Mouse (Mus musculus) MN1 (cell line): ENCODE measurements around the gene Gramd2.

ENCODE experiments used
- DNase-seq: peaks from one replicate; pipeline ENCODE4 v3.0.0-alpha.2; 2016; ENCODE audit warnings: low spot score

The Gramd2 gene

DNA sequence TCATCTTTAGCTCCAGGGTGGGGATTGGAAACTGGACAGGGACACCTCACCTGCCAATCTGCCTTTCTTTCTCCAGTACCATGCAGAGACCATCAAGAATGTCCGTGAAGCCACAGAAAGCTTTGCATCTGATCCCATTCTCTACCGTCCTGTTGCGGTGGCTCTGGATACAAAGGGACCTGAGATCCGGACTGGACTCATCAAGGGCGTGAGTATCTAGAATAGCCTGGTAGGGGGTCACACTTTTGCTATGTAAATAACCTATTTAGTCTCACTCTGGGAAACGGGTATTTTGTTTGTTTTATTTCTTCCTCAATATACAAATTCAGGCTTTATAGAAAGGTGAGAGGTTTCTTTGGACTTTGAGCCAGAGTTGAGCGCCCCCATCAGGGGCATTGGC, 11.5 kb upstream of the Gramd2 start:
- DNase-seq, result no peak

DNA sequence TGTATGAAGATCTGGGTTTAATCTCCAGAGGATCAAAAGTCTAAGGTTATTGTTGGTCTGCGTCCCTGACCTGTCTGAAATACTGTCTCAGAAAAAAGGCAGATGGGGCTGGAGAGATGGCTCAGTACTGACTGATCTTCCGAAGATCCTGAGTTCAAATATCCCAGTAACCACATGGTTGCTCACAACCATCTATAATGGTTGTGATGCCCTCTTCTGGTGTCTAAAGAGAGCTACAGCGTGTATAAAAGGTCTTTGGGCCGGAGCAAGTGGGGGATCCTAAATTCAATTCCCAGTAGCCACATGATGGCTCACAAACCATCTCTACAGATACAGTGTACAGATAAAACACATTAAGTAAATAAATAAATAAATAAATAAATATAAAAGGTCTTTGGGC, 10.8 kb upstream of the Gramd2 start:
- DNase-seq, result no peak

DNA sequence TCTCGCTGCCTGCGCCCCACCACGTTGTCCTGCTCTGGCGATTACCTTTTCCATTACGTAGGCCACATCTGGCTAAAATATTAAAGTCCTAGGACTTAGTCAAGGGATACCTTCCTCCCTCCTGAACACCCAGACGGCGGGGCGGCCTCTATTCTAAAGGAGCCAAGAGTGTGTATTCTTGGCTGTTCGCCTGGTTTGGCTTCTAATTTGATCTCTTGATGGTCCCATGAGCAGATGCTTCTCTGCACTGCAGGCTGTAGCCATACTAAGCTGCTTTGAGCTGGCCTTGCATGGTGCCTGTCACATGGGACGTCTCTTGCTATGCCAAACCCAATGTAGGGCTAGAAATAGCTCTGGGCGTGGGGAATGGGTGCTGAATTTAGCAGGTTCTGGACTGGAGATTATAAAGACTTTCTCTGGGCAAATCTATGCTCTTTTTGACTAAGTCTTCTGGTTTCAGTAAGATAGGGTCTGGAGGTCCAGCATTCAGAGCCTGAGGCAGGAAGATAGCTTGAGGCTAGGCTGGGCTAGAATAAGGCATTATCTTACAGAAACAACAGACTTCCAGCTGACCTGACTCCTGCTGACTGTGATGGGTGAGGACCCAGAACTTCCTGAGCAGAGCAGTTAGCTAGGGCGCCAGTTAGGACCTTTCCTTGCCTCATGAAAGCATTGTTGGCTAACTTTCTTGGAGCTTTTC, 7.6 kb upstream of the Gramd2 start:
- peak; percentile 77 for DNase-seq

DNA sequence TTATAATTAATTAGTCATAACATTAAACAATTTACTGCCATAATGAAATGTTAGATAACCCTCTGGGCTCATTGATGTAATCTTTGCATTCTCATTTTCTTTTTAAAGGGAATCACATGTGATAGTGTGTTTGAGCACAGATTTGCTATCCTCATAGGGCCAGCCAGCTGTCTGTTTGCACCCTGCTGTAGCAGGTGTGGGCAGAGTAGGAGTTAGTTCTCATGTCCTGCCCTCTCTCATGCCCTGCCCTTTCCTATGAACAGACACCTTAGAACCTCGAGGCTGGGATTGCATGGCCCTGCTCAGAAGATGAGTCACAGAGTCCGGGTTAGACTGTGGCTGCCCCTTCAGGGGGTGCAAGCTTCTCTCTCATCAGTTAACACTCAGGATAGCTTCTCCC, 6.5 kb upstream of the Gramd2 start:
- DNase-seq, result no peak

DNA sequence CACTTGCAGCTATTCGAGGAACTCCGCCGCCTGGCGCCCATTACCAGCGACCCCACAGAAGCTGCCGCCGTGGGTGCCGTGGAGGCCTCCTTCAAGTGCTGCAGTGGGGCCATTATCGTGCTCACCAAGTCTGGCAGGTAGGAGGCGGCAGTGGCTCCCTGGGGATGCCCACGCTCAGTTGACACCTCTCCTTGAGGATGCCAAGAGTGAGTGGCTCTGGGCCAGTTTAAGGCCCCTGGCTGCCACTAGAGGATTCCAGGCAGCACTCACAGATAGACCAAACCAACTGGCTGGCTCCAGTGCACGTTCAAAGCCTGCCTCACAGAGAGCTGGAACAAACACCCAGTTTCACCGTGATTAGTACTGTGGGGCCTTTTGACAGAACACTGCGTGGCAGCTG, 4.3 kb upstream of the Gramd2 start:
- no peak for DNase-seq

DNA sequence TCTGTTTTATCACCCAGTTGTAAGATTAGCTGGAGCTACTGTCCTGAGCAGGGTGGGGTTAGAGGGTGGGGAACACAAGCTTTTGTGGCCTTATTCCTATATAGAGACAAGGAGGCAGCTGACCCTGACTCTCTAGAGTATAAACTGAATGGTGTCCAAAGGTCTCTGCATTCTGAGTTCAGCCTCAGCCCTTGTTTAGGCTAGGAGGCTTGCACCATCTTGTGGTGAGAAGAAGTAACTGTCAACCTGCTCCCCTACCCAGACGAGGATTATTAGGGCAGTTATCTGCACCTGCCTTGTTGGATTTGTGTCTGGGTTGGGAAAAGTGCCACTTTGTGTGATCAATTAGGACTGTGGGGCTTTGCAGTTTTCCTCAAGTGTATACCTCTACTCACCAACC, 1.6 kb upstream of the Gramd2 start:
- peak; percentile 70 for DNase-seq

DNA sequence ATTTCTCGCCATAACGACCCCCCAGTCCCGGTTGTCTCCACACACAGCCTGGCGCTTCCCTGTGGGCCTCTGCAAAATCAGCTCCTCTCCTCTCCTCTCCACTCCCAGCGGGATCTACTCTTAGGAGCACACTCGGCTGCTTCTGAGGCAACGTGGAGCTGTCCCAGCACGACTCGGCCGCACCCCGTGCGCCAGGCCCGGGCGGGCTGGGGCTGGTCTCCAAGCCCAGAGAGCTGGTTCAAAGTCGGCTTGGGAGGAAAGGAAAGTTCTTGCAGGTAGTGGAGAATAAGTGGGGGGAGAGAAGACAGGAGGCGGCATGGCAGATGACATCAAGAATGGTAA, 561 bp downstream of the Gramd2 start:
- no peak for DNase-seq

DNA sequence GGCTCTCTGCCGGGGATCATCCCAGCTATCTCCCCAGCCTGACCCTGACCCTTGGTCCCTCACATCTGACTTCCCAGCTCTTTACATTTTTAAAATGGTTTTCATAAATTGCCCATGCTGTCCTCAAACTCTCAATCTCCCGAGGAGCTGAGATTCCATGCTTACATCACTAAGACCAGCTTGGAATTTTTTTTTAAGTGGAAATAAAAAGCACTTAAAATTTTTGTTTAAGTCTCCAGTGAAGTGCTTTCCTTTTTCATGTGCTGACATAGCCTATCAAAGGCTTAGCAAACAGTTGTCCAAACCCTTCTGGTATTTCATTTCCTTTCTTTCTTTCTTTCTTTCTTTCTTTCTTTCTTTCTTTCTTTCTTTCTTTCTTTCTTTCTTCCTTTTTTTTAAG, 4.1 kb downstream of the Gramd2 start:
- no peak for DNase-seq

DNA sequence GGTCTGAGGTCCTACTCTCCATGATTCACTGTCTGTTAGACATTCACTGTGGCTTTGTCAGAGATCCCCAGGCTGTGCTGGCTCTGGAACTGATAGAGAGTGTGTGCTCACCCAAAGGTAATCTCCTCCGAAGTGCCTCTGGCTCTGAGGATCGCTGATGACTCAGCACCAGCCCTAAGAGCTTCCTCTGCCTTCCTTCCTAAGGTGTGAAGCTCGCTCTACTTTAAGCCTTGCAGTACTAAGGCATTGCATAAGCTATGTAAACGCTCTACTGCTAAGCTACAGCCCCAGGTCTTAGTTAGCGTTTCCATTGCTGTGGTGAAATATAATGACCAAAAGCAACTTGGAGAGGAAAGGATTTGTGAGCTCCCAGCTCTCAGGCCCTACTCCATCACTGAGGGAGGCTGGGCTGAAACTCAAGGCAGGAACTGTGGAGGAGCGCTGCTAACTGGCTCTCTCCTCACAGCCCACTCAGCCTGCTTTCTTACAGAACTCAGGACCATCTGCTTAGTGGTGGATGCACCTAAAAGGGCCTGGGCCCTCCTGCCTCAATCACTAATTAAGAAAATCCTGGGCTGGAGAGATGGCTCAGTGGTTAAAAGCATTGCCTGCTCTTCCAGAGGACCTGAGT, 7.6 kb downstream of the Gramd2 start:
- peak; percentile 56 for DNase-seq

DNA sequence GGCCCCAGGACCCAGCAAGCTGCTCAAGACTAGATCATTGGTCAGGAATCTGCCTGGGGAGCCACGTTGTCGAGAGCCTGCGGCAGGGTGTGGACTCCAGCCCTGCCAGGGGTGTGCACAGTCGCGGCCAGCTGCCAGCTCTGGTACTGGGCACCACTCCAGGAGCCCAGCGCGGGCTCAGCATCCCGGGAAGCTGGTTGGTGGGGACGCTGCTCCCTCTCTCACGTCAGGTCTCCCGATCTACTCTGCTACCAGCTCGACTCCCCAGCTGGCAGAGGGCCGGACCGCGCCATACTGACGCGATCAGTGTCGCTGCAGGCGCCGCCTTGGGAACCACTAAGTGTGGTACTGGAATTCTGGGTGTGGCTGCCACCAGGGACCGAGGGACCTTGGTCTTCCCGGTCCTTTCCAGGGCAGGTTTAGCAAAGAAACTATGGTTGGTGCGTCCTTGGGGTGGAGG, 11.7 kb downstream of the Gramd2 start:
- peak; percentile 95 for DNase-seq

DNA sequence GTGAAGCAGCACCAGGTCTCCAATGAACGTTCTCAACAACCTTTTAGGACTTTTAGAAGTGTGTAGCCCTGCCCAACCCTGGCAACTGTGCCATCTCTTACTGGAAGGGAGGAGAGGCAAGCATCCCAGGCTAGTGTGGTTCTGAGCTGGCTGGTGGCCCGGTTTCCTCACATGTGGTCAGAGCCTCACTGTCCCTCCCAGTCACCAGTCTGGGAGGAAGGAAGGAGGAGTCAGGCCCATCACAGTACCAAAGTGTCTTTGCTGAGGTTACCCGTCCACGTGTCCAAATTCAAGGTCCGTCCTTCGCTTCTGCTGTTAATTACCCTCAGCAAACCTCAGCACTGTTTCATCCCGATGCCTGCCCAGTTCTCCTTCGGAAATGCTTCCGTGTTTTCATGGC, 12.2 kb downstream of the Gramd2 start:
- peak; percentile 86 for DNase-seq

DNA sequence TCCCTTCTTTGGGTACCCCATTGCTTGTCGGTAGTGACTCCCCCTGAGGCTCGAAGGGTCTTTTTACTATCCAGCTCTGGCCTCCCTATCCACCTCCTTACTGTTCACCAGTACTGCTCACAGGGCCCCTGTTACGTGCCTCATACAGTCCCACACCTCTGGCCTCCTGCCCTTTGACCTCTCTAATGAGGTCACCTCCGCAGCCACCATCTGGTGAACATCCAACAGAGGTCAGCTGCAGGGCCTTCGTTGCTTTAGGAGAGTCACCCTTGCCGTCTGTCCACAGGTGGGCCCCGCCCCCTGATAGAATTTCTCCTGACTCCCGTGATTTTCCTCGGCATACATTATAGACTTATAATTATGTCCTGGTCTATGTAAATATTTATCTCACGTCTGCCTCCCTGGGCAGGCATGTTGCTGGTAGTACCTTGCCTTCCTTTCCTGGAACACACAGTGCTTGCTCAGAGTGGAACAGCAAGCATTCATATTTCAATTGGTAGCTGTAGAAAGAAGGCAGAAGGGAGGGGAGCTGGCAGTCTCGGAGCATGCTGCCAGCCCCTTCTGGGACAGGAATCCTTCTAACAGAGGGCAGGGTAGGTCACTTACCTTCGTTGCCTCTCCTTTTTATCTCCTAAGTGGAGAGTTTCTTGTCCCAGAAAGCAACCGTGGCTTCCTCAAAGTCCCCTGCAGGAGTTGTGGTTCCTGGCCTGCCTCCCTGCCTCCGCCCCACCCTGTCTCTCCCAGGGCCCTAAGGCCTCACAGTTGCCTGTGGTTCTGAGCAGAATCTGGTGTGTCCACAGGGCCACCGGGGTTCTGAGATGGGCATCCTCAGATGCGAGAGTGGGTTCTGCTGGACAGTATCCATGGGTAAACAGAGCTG, 14.9 kb downstream of the Gramd2 start:
- DNase-seq, result no peak

DNA sequence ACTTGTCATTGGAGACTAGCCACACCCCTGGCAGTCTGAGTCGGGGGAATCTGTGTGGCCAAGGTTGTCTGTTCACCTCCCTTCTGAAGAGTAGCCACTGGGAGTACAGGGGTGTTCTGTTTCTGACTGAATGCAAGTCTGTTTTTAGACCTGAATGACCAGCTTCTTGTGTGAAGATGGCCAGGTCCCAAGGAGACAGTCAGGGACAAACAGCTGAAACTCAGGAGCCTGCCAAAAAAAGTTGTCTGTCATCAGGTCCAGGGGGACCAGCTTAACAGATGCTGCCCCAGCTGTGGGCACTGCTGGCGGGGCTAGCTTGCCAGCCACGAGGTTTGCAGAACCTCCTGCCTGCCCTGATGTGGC, 15.5 kb downstream of the Gramd2 start:
- DNase-seq, result peak; percentile 70

DNA sequence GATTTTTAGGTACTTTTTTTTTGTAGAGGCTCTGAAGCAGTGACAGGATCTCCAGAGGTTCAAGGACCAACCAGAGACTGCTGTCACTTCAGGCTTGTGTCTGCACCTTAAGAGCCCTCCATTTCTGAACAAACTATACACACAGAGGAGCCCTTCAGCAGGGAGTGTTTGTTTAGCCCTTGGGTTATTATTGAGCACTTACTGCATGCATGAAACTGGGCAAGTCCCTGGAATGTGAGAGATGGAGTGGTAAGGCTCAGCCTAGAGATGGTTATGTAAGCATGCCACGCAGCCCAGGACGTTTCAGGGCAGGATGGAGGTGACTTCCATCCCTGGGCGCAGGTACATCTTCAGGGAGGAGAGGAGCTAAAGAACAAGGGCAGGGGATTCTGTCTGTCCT, 16.4 kb downstream of the Gramd2 start:
- no peak for DNase-seq

DNA sequence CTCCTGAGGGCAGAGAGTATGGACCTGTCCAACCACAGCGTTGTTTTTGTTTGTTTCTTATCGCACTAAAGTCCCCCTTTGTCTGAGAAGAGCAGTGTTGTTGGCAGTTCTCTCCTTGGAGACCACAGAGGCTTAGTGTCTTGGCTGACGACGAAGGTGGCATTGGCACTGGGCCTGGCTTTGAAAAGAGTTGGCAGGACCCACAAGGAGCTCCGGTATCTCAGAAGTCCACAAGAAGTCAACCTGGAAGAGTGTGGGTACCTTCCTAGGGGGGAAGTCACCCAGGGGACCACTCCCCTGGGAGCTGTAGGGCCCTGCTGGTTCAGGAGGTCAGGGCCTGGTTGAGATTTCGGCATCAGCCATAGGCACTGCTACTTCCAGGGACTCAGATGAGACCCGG, 21.1 kb downstream of the Gramd2 start:
- DNase-seq, result no peak

DNA sequence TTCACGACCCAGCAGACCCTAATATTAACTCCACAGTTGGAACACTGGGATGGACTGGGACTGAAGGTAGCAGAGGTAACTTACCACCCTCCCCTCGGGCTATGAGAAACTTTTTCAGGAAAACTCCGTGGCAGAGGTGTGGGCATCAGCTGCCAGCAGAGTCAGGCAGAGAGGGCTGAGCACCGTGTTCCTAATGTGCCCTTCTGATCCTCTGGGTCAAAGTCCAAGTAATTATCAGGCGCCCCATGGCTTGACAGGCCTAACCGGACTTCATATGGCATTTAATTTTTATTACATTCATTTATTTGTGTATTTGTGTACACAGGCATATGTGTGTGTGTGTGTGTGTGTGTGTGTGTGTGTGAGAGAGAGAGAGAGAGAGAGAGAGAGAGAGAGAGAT, 23.2 kb downstream of the Gramd2 start:
- DNase-seq, result no peak

DNA sequence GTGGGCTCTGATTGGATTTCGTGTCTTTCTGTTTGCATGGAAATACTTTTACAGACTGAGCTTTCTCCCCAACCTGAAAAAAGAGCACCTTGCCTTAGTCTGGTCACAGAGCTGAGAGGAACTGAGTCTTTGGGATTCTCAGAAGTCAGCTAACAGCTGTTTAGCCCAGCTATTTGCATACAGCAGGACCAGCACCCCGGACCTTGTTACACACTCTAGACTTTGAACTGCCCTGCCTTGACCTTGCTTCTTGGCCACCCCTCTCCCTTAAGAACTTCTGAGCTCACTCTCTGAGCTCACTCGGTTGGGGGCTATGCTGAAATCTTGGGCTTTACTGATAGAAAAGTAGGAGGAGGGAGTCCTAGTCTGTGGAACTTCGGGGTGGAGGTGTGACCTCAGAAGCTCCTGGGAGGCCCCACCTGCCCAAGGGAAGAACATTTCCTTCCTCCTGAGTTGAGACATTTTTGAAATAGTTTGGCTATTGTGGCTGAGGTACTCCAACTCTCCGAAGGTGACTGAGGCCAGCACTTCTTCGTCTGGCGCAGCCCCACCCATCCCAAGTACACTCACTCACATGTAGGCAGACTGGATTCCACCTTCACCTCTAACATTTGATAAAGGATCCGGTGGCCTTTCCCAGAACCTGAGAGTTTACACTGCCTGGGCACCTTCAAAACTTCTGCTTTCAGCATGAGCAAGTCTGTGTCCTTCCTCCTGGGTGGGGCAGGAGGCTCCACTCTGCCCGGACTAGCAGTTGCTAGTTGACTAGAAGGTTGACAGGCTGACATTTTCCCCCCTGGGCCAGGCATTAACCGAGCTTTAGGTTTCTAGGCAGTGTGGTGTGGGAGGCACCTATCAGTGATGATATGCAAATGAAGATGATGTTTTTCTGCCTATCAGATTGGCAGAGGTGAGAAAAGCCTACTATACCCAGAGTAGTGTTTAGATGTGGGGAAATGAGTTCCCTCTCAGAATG, 27.2 kb downstream of the Gramd2 start:
- DNase-seq, result no peak

DNA sequence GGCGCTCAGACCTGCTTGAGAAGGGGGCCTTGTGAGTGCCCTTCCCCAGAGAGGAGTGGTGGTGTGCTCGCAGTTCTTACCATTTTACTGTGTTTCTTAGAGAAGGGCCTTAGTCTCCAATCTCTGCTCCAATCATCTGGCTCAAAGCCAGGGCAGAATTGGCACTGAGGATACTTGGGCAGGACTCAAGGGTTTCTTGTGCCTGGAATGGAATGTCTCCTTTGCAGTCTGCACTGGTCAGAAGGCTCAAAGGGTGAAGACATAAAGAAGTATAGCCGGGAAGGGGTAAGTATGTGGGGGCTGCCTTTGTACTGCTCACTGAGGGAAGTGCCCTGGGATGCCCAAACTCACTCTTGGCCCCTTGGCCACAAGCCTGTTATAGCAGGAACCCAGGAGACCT, 29.3 kb downstream of the Gramd2 start:
- DNase-seq, result peak; percentile 42

DNA sequence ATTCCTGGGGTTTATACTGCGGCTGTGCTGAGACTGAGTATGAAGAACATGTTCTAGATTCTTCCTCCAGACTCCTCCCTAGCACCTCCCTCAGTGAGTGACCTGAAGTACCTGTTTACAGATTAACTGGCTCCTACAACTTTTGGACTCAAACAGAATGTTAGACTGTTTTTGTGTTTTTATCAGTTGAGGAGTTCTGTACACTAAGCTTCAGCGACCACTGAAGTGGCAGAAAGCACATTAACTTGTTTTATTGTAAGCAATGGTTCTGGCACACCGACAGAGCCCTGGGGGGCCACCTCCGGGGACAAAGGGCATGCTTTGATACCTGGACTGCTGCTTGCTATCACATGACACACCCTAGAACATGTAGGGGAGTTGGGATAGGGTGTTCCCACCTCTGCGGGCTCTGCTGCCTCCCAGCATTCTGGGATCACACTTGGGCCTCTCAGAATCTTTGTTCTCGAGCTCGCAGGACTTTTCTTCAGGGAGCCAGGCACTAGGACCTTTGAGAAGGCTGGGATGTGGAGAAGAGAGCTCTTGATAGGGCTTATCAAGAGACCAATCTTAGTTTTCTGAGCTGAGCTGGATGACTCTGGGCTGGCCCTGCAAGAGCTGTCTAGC, 36.4 kb downstream of the Gramd2 start:
- DNase-seq, result no peak

DNA sequence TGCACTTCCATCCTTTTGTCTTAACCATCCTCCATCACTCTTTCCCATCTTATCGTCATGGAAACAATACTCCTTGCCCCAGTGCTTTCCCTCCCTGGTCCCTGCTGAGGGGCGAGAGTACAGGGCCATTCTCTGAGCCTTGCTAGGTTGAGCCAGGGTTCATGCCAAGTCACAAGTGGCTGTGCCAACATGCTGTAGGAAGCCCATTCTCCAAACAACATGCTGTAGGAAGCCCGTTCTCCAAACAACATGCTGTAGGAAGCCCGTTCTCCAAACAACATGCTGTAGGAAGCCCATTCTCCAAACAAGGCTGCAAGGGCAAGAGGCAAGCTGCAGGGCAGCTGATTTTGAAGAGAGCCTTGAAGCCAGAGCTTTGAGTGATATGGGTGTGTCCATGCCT, 38.3 kb downstream of the Gramd2 start:
- no peak for DNase-seq

DNA sequence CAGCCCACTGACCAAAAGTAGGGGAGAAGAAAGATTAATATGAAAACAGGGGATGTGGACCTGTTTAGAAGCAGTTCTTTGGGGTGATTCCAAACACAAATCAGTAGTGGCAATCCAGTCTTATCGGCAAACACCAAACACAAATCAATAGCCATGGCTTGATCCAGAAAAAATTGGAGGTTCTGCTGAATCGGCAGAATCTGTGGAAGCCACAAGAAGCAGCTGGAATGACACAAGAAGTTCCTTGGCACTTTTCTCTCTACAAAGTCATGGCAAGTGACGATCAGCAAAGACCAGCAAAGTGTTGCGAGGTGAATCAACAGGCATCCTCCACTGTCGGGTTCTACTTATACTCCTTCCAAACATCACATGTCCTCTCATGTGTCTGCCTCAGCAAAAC, 41.2 kb downstream of the Gramd2 start:
- no peak for DNase-seq
